Mouse (Mus musculus): ENCODE measurements around the gene Gm45902.

Gm45902 gene

GRCm38 (mm10) chr2:3512552-3513454 lies at the start of gene Gm45902, which contains the start of the genes Hspa14 and Cdnf:
Gene Gm45902 (minus strand): TSS chr2:3512790.
Gene Hspa14 (minus strand): TSS chr2:3512814.
Gene Cdnf (plus strand): TSS chr2:3513030.
- peak; percentile 92 to 95 for DNase-seq (ENCODE audit: low spot score in 2 of 2)

DNA sequence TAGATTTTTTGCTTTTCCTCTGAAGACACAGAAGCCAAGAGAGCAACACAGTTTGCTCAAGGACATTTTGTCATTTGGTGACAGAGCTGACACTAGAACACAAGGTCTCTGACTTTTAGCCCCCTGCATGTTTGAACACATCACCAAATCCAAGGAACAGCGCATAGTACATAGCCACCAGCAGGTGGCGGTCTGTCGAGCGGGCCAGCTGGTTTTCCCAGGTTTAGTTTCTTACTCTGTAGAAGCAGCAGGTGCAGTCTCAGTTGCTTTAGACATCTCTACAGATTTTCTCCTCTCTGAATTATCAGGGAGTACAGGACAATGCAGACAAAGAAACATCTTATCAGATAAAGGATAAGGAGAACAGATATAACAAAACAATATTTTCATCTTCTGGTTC lies 34.0 kb upstream of the Gm45902 start:
- peak; percentile 13 for DNase-seq (ENCODE audit: low spot score in 2 of 2)

- no peak for DNase-seq (ENCODE audit: low spot score in 2 of 2)
Observed at GRCm38 (mm10) chr2:3546055-3546454, 33.5 kb upstream of the Gm45902 start.

DNA sequence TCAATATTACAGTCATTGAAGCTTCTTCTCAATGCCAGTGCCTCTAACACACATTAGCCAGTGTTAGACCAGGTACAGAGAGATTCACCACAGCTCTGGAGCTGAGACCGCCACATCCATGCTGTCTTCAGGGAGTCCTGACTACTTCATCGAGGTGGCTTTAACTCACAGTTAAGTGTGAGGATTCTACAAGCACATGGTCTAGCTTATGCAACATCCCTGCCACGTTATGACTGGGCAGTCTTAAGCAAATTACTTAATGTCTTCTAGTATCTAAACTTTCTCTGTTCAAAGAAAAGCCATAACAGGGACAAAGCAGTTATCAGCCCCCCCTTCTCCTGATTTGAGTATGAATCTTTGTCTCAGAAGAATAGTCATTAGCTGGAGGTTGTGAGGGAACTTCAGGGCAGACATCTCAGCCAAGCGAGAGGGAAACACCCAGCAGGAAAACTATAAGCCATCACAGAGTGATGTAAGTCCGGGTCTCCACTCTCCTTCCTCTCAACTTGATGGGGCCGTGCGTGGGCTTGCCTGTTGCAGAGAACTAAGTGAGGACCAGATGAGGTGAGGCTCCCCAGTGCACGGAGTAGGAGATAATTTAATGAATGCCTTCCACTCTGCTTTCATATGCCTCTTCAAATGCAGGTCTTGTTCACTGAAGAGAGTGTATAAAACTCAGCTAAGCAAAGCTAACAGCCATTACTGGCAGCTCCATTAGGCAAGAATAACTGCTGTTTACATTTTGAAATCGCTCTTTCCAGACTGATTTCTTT lies 28.9 kb upstream of the Gm45902 start:
- DNase-seq (ENCODE audit: low spot score in 2 of 2) = no peak

- no peak for DNase-seq (ENCODE audit: low spot score in 2 of 2)
Observed at GRCm38 (mm10) chr2:3526288-3526687, 13.7 kb upstream of the Gm45902 start.

GRCm38 (mm10) chr2:3522558-3522957 lies 10.0 kb upstream of the Gm45902 start:
- DNase-seq (ENCODE audit: low spot score in 2 of 2) = no peak

GRCm38 (mm10) chr2:3512076-3512475 lies 514 bp downstream of the Gm45902 start:
- no peak for DNase-seq (ENCODE audit: low spot score in 2 of 2)

DNA sequence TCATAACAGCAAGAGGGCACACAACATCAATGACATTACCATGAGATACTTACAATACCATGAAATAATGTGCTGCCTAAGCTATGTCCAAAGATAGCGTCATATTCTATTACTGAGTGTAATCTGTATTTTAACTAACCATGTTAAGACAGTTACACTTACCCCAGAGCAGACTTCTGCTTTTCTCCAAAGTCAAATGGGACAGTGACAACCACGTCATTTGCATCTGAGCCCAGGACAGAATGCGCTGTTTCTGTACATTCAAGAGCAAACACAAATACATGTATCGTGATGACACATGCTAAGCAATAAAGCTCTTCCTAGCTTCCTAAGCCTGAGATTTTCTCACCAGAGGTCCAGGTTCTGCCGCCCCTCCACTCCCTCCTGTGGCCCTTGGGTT lies 11.7 kb downstream of the Gm45902 start:
- no peak for DNase-seq (ENCODE audit: low spot score in 2 of 2)

DNA sequence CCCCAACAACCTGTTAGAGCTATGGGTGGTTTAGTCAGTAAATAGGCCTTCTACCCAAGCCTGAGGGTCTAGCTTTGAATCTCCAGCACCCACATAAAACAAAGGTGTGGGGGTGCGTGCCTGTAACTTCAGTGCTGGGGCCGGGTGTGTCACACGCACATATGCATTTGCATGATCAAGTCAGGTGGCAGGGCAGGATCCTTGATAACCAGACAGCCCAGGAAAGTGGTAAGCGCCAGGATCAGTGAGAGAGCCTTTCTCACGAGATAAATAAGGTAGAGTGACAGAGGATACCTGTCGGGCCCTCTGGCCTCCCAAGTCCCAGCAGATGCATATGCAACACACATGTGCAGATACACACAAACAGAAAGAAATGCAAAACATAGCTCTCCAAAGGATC lies 13.0 kb downstream of the Gm45902 start:
- no peak for DNase-seq (ENCODE audit: low spot score in 2 of 2)

GRCm38 (mm10) chr2:3493833-3494409 lies 18.7 kb downstream of the Gm45902 start:
- DNase-seq (ENCODE audit: low spot score in 2 of 2) = no peak

DNA sequence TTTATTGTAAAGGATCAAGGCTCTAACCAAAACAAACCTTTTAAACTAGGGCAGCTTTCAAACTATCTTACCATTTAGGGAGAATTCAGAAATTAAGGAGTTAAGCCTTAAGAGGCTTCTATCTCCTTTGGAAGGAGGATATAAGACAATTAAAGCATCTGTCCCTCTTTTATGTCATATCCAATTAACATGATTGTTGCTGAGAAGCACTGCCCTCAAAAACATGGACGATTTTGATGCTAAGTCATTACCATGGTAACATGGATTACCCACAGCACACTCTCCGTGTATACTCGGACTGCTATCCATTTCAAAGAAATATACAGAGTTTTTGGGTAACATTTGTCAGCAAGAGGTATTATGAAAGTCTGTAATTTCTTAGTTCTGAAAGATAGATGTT lies 22.8 kb downstream of the Gm45902 start:
- DNase-seq (ENCODE audit: low spot score in 2 of 2) = no peak

- no peak for DNase-seq (ENCODE audit: low spot score in 2 of 2)
Observed at GRCm38 (mm10) chr2:3480239-3480638, 32.4 kb downstream of the Gm45902 start.

- no peak for DNase-seq (ENCODE audit: low spot score in 2 of 2)
Observed at GRCm38 (mm10) chr2:3475746-3476251, 36.8 kb downstream of the Gm45902 start.

GRCm38 (mm10) chr2:3474861-3475283 lies 37.7 kb downstream of the Gm45902 start, which contains the start of gene Suv39h2:
Gene Suv39h2 (minus strand): TSS chr2:3475031.
- DNase-seq (ENCODE audit: low spot score in 2 of 2) = peak; percentile 93 to 94

DNA sequence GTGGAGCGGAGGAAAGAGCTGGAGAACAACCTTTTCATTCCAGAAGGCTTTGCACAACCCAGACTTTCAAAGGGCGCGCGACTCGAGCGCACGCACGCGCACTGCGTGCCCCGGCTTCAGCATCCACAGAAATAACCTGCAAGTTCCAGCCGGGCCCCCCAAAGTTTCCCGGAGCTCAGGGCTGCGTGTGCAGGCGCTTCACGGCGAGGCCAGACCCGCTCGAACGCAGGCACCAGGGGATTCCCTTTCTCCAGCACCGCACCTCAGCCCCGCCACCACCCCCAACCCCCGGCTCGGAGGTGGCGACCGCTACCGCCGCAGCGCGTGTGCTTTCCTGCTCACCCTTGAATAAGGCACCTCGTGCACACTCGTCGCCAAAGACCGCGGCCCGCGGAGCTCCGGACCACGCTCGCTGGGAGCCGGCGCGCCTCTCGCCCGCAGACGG lies 38.2 kb downstream of the Gm45902 start:
- DNase-seq (ENCODE audit: low spot score in 2 of 2) = peak; percentile 21 to 48

DNA sequence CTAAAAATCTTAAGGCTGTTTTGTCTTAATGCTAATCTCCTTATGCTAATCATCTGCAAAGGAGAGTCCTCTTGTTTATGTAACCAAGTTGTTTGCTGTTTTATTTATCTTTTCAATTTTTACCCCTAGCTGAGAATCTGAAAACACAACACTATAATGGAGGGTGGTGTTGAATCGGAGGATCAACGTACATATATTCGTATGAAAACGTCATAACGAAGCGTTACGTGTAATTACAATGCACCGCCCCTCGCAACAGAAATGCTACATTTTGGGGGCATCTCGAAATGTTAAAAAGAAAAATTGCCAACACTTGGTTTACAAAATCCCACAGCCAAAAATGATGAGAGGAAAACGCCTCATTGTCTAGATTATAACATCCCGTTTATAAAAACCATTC lies 38.7 kb downstream of the Gm45902 start:
- no peak for DNase-seq (ENCODE audit: low spot score in 2 of 2)

- no peak for DNase-seq (ENCODE audit: low spot score in 2 of 2)
Observed at GRCm38 (mm10) chr2:3456590-3456989, 56.0 kb downstream of the Gm45902 start.
